In the genomic region with DNA sequence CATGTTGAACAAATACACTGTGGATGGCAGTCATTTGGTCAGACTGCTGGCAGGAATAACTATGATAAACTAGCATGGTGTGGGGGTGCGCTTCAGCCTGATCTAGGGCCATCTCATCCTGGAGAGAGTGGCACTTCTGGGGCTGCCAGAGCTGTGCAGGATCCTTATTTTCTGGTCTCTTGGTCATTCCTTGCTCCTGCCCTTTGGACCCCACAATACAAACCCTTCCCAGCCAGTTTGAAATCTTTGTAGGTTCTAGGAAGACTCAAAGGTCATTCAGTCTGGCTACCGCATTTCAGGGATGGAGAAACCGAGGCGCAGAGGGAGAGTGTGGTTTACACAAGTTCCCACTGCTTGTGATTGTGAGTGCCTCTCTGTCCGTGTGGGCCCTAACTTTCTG, we compare ENCODE assay signal across 27 mouse cellular contexts. TPM values are rescaled to one million over a fixed set of nuclear protein-coding genes. Genes with fewer than 3 reads are reported as not detected.
DNase-seq lines count a peak whose midpoint lies in the region; ATAC-seq and TF ChIP-seq lines count a peak whose summit lies in the region.
"Had no signal": no experiment of that assay in that cellular context is flagged by ENCODE, and none has a peak within 500 bp of the region (broad histone marks: within the 10 kb centered on the region; RNA-seq: fewer than 3 reads in every experiment).

No protein-coding gene starts in this region.

- 0 out of 2 replicates have a peak, but pooled peaks have one; percentile 10 for ATAC-seq in intestine, embryonic 16.5 days
- no peak for ATAC-seq in intestine, embryonic 15.5 days
- ATAC-seq in kidney, embryonic 15.5 days (replicated peaks; ENCODE audit: low FRiP score), result no peak
- 0 out of 2 replicates have a peak, but pooled peaks have one; percentile 15 for ATAC-seq in intestine, postnatal 0 days
- ATAC-seq: activated CD4-positive, CD25-positive, alpha-beta regulatory T cell, adult 4 months; forebrain, embryonic 15.5 days had no signal

- 88% methylated on average over 5 of the region's 5 CpGs for WGBS in intestine, embryonic 16.5 days
- WGBS in intestine, embryonic 15.5 days, result 85% methylated on average over 5 of the region's 5 CpGs
- WGBS in kidney, embryonic 15.5 days, result 94% methylated on average over 5 of the region's 5 CpGs
- WGBS in intestine, postnatal 0 days, result 77% methylated on average over 5 of the region's 5 CpGs

- H3K9ac ChIP-seq in intestine, embryonic 16.5 days (ENCODE audit: low read depth, low read length), result no peak overlapping the region
- no peak overlapping the region for H3K9ac ChIP-seq in intestine, embryonic 15.5 days
- no peak overlapping the region for H3K9ac ChIP-seq in kidney, embryonic 15.5 days
- no peak overlapping the region for H3K9ac ChIP-seq in intestine, postnatal 0 days (ENCODE audit: low read depth, low read length)
- H3K9ac ChIP-seq: embryonic facial prominence, embryonic 13.5 days; forebrain, embryonic 12.5 days; forebrain, embryonic 15.5 days; heart, embryonic 12.5 days; heart, embryonic 15.5 days had no signal

- H3K27ac ChIP-seq in intestine, embryonic 16.5 days (ENCODE audit: low read length), result no peak overlapping the region
- no peak overlapping the region for H3K27ac ChIP-seq in intestine, embryonic 15.5 days
- H3K27ac ChIP-seq in kidney, embryonic 15.5 days, result no peak overlapping the region
- H3K27ac ChIP-seq in layer of hippocampus, adult 2 months, result peak overlapping the region; percentile 83; the same call in 1 of the 2 replicates
- H3K27ac ChIP-seq in intestine, postnatal 0 days (ENCODE audit: low read depth, low read length), result peak overlapping the region; percentile 54
- H3K27ac ChIP-seq: embryonic facial prominence, embryonic 10.5 days; embryonic facial prominence, embryonic 13.5 days; forebrain, embryonic 12.5 days; forebrain, embryonic 15.5 days; heart, embryonic 15.5 days; hindbrain, embryonic 10.5 days had no signal

- no peaks in the 10 kb centered on the region for H3K27me3 ChIP-seq in intestine, embryonic 16.5 days (replicated peaks; ENCODE audit: control insufficient read depth, insufficient read depth, low read length)
- no peaks in the 10 kb centered on the region for H3K27me3 ChIP-seq in intestine, embryonic 15.5 days (replicated peaks)
- no peaks in the 10 kb centered on the region for H3K27me3 ChIP-seq in kidney, embryonic 15.5 days
- no peaks in the 10 kb centered on the region for H3K27me3 ChIP-seq in intestine, postnatal 0 days (replicated peaks; ENCODE audit: control insufficient read depth, insufficient read depth, low read length)
- H3K27me3 ChIP-seq: embryonic facial prominence, embryonic 13.5 days; forebrain, embryonic 12.5 days; forebrain, embryonic 15.5 days; heart, embryonic 12.5 days; heart, embryonic 15.5 days had no signal

- H3K4me3 ChIP-seq in intestine, embryonic 16.5 days (ENCODE audit: low read length), result no peak overlapping the region
- no peak overlapping the region for H3K4me3 ChIP-seq in intestine, embryonic 15.5 days (replicated peaks)
- H3K4me3 ChIP-seq in kidney, embryonic 15.5 days (replicated peaks), result no peak overlapping the region
- H3K4me3 ChIP-seq in layer of hippocampus, adult 2 months, result no peak overlapping the region
- no peak overlapping the region for H3K4me3 ChIP-seq in intestine, postnatal 0 days (ENCODE audit: low read depth, low read length)
- H3K4me3 ChIP-seq: embryonic facial prominence, embryonic 10.5 days; embryonic facial prominence, embryonic 13.5 days; erythroblast, embryonic 14.5 days; forebrain, embryonic 12.5 days; forebrain, embryonic 15.5 days; heart, embryonic 12.5 days; heart, embryonic 15.5 days; hindbrain, embryonic 10.5 days had no signal

- peaks cover 42% of the 10 kb centered on the region for H3K4me1 ChIP-seq in intestine, embryonic 16.5 days (ENCODE audit: control insufficient read depth, insufficient read depth, low read length)
- H3K4me1 ChIP-seq in intestine, embryonic 15.5 days (replicated peaks), result peaks cover 31% of the 10 kb centered on the region
- H3K4me1 ChIP-seq in kidney, embryonic 15.5 days, result peaks cover 7% of the 10 kb centered on the region
- H3K4me1 ChIP-seq in intestine, postnatal 0 days (replicated peaks; ENCODE audit: control insufficient read depth, insufficient read depth, low read length), result peaks cover 20% of the 10 kb centered on the region; the same call in 1 of the 2 replicates
- H3K4me1 ChIP-seq: embryonic facial prominence, embryonic 10.5 days; forebrain, embryonic 12.5 days had no signal

- peaks cover 17% of the 10 kb centered on the region for H3K36me3 ChIP-seq in intestine, embryonic 16.5 days (ENCODE audit: control insufficient read depth, insufficient read depth, low read length)
- peaks cover 23% of the 10 kb centered on the region for H3K36me3 ChIP-seq in intestine, embryonic 15.5 days
- peaks cover 53% of the 10 kb centered on the region for H3K36me3 ChIP-seq in kidney, embryonic 15.5 days
- peaks cover 63% of the 10 kb centered on the region for H3K36me3 ChIP-seq in intestine, postnatal 0 days (ENCODE audit: control insufficient read depth, insufficient read depth)

- no peaks in the 10 kb centered on the region for H3K9me3 ChIP-seq in intestine, embryonic 16.5 days (ENCODE audit: control insufficient read depth, low read length)
- H3K9me3 ChIP-seq in intestine, embryonic 15.5 days, result no peaks in the 10 kb centered on the region
- H3K9me3 ChIP-seq in kidney, embryonic 15.5 days (replicated peaks), result no peaks in the 10 kb centered on the region
- no peaks in the 10 kb centered on the region for H3K9me3 ChIP-seq in intestine, postnatal 0 days (ENCODE audit: control insufficient read depth)
- H3K9me3 ChIP-seq: embryonic facial prominence, embryonic 10.5 days; embryonic facial prominence, embryonic 13.5 days; forebrain, embryonic 12.5 days; forebrain, embryonic 15.5 days; heart, embryonic 12.5 days; heart, embryonic 15.5 days; hindbrain, embryonic 10.5 days had no signal

- peak; percentile 73 for DNase-seq in kidney, adult 9 months
- no peak for DNase-seq in layer of hippocampus, adult 2 months (ENCODE audit: low spot score in 2 of 2)
- DNase-seq in layer of hippocampus, adult 9-11 months, result no peak
- no peak for DNase-seq in urinary bladder, postnatal 14 days (ENCODE audit: low spot score)
- DNase-seq: adrenal gland, adult 8-10 months; adrenal gland, postnatal 25 days; cerebellum, adult 11-12 months; cerebellum, adult 8-10 months; cerebellum, postnatal 10 days; cerebellum, postnatal 36 days; embryo, embryonic 11 days; gastrocnemius, postnatal 25 days; heart, adult 18-20 months; heart, postnatal 10 days had no signal

- no peak overlapping the region for H3K4me2 ChIP-seq in intestine, embryonic 16.5 days (ENCODE audit: low read depth, low read length)
- no peak overlapping the region for H3K4me2 ChIP-seq in intestine, embryonic 15.5 days (replicated peaks)
- H3K4me2 ChIP-seq in kidney, embryonic 15.5 days, result no peak overlapping the region
- no peak overlapping the region for H3K4me2 ChIP-seq in intestine, postnatal 0 days (replicated peaks; ENCODE audit: low read depth)
- H3K4me2 ChIP-seq: embryonic facial prominence, embryonic 13.5 days; forebrain, embryonic 12.5 days; forebrain, embryonic 15.5 days; heart, embryonic 12.5 days; heart, embryonic 15.5 days had no signal

- no peak for TF ChIP-seq CTCF in layer of hippocampus, adult 2 months (conservative IDR thresholded peaks at IDR 0.05)
- no peak for TF ChIP-seq CTCF in intestine, postnatal 0 days (IDR thresholded peaks at IDR 0.05; ENCODE audit: low read depth)

RNA-seq across cellular contexts. Expression of a gene that starts 19.1 kb away (rescaled TPM):
- polyA plus RNA-seq in intestine, embryonic 16.5 days (2015; fragmentation: Nextera tagmentation; extraction: Ambion mirVana), result 34.4 and 36.8 TPM in 2 replicates
- 35.2 and 35.5 TPM in 2 replicates for polyA plus RNA-seq in intestine, embryonic 15.5 days (2015; fragmentation: Nextera tagmentation; extraction: Ambion mirVana)
- 29.2 and 39.2 TPM in 2 replicates for polyA plus RNA-seq in kidney, embryonic 15.5 days (2015; fragmentation: Nextera tagmentation; extraction: Ambion mirVana)
- 100 to 1,000 TPM; 166 to 182 TPM for total RNA-seq in layer of hippocampus, adult 2 months (2021)
- 18.0 and 19.5 TPM in 2 replicates for polyA plus RNA-seq in intestine, postnatal 0 days (2015; fragmentation: Nextera tagmentation; extraction: Ambion mirVana)

RNA-seq across cellular contexts. Expression of a gene that starts 29.7 kb away (rescaled TPM):
- 1.1 and 1.3 TPM in 2 replicates for polyA plus RNA-seq in intestine, embryonic 16.5 days (2015; fragmentation: Nextera tagmentation; extraction: Ambion mirVana)
- polyA plus RNA-seq in intestine, embryonic 15.5 days (2015; fragmentation: Nextera tagmentation; extraction: Ambion mirVana), result 1.0 and 1.4 TPM in 2 replicates
- 0.90 and 1.3 TPM in 2 replicates for polyA plus RNA-seq in kidney, embryonic 15.5 days (2015; fragmentation: Nextera tagmentation; extraction: Ambion mirVana)
- 1 to 10 TPM; 2.3 to 2.4 TPM for total RNA-seq in layer of hippocampus, adult 2 months (2021)
- 0.18 and 0.26 TPM in 2 replicates for polyA plus RNA-seq in intestine, postnatal 0 days (2015; fragmentation: Nextera tagmentation; extraction: Ambion mirVana)
- polyA plus RNA-seq: erythroblast, embryonic 14.5 days had no signal

RNA-seq across cellular contexts. Expression of a gene that starts 29.9 kb away (rescaled TPM):
- 212 and 244 TPM in 2 replicates for polyA plus RNA-seq in intestine, embryonic 16.5 days (2015; fragmentation: Nextera tagmentation; extraction: Ambion mirVana)
- polyA plus RNA-seq in intestine, embryonic 15.5 days (2015; fragmentation: Nextera tagmentation; extraction: Ambion mirVana), result 256 and 258 TPM in 2 replicates
- 299 and 307 TPM in 2 replicates for polyA plus RNA-seq in kidney, embryonic 15.5 days (2015; fragmentation: Nextera tagmentation; extraction: Ambion mirVana)
- total RNA-seq in layer of hippocampus, adult 2 months (2021), result 100 to 1,000 TPM; 125 to 132 TPM
- polyA plus RNA-seq in intestine, postnatal 0 days (2015; fragmentation: Nextera tagmentation; extraction: Ambion mirVana), result 71.9 and 73.0 TPM in 2 replicates

Comparison
In these comparisons a context has a peak if more than half of its experiments do, and no peak if none do; other contexts are left out.
1. ATAC-seq: peak in intestine, embryonic 16.5 days (single experiment) and intestine, postnatal 0 days (single experiment); none in intestine, embryonic 15.5 days (single experiment) and kidney, embryonic 15.5 days (single experiment).
2. H3K27ac ChIP-seq: peak in layer of hippocampus, adult 2 months (single experiment) and intestine, postnatal 0 days (single experiment); none in intestine, embryonic 16.5 days (single experiment), intestine, embryonic 15.5 days (single experiment) and kidney, embryonic 15.5 days (single experiment).